Mouse (Mus musculus) embryo, embryonic 9.5 days (tissue): ENCODE measurements around the gene Xrra1.

ENCODE experiments used
- DNase-seq: peaks from one replicate; pipeline ENCODE4 v3.0.0-alpha.2; 2017; ENCODE audit errors: extremely low spot score

The Xrra1 gene

DNA sequence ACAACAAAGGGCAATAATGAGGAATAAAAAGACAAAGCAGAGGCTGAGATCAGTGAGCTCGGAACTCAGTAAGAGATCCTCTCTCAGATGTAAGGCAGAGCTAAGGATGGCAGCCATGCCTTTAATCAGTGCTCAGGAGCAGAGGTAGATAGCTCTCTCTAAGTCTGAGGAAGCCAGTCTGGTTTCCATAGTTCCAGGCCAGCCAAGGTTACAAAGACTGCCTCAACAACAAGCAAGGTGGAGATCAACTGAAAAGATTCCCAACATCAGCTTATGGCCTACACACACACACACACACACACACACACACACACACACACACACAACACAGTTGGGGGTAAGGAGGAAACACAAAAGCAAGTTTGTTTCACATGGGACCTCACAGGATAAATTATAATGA lies 7.8 kb upstream of the Xrra1 start:
- DNase-seq = no peak

DNA sequence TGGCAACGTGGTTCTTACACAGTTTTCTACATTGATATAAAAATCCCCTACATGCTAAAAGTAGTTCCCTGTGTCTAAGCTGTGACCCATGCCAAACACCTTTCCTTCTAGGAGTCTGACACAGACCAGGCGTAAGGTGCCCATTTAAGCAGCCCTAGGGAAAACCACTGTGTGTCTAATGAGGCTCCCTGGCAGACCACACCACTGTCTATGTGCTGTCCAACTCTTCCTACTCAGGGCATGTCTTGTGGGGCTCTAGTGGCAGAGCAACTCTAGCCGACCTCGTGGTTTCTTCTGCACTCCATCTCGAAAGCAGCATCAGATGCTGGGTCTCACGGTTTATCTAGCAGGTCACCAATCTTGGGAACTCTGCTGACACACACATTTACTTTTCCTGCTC lies 7.3 kb upstream of the Xrra1 start:
- DNase-seq = no peak

DNA sequence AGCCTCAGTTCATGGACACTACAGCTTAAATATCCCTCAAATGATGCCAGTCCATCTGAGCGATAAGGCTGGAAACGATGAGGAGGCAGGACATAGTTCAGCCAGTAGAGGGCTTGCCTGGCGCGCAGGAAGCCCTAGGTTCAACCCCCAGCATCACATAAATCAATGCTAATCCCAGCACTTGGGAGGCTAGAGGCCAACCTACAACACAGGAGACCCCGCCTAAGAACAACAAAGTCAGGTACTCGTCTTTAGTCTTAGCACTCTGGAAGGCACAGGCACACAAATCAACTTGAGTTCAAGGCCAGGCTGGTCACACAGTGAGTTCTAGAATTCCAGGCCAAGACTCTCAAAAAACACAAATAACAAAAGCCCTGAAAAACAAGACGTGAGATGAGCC lies 5.6 kb upstream of the Xrra1 start:
- DNase-seq = no peak

DNA sequence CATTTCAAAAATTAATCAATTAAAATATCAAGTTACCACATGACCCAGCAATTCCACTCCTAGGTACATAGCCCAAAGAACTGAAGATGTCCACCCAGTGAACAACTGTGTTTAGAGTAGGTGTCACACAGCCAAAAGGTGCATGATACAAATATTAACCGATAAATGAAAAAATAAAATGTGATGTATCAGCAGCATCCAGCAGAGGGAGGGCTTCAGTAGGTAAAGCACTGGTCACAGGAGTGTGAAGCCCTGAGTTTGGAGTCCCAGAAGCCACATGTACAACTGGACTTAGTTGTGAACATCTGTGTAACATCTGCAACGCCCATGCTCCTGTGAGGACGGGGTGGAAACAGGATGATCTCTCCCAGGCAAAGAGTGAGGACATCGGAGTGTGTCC lies 4.6 kb upstream of the Xrra1 start:
- DNase-seq = no peak

DNA sequence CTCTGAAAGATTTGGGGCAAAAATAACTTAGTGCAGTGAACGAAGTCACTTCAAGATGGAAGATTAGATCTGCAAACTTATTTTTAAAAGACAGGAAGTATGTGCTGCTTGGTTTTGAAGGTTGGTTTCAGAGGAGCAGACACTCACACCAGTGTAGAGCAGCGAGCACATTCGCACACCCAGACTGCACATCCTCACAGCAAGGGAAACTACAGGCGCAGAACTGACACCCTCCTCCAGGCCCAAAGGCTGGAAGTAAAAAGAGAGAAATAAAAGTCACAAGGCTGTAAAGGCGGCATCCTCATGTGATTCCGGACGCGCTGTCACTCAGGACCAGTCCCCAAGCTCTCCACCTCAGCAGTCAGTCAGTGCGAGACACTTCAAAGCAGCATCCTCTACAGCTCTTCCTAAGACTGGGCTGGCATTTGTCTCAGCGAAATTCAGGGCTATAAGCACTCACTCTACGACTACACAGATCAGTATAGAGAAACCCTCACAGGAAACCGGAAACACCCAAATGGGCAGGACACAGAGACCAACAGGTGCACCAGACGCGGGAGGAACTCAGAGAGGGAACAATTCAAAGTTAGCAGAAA lies 2.6 kb upstream of the Xrra1 start:
- DNase-seq = no peak

DNA sequence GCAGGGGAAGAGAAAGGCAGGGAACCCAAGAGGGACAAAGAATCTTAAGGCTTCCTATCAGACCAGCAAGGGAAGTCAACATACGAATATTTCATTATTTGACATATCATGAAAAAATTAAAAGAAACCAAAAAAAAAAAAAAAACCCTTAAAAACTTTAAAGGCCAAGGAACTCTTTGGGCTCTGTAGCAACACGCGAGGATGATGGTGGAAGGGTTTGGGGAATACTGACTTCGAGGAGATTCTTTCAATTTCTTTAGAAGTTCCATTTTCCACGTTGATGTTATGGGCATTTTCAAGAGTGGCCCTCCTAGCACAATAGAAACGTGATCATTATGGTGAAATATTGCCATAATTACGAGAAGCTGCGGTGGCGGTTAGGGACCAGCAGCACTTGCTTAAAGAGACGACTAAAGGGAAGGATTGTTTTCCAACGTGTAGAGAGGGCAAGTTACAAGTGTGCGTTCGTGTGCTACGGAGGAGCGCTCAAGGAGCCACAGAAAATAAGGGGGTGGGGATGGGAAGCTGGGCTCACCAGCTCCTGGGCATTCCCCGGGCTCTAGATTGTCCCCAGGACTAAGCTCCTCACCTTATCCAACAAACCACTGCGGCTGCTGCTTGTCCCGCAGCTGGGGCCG lies 622 bp upstream of the Xrra1 start:
- DNase-seq = no peak

- no peak for DNase-seq
These were observed 4.4 kb downstream of the Xrra1 start, which contains the start of gene Spcs2 for GRCm38 (mm10) chr7:99863362-99863761. Spcs2 (minus strand) TSS chr7:99863462.

DNA sequence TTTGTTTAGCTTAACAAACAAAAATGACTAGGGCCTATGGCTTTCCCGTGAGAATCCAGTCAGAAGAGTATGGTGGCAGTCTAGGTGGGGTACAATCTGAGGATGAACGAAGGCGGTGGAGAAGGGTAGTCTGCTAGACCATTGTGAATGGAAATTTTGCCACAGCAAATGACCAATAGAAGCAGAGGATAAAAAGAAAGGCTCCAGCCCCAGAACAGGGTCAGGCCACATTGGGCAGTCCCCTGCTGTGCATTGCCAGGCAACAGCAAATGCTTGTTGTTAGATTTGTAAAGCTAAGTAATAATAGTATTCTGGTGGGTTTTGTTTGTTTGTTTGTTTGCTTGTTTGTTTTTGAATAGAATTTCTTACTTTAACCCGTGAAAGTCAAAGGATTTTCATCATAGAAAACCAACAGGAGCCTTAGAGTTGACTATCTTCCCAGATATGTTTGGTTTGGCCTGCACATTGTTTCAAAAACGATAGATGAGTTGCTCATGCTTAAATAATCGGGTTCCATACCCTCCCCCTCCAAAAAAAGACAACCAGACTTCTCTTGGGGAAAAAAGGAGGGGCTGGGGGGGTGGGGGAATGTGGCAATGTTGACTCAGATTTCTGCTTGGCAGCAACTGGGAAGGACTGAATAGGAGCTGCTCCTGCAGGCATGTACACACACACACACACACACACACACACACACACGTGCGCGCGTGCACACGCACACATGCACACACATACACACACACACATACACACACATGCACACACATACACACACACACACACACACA lies 5.5 kb downstream of the Xrra1 start:
- DNase-seq = peak; percentile 37

DNA sequence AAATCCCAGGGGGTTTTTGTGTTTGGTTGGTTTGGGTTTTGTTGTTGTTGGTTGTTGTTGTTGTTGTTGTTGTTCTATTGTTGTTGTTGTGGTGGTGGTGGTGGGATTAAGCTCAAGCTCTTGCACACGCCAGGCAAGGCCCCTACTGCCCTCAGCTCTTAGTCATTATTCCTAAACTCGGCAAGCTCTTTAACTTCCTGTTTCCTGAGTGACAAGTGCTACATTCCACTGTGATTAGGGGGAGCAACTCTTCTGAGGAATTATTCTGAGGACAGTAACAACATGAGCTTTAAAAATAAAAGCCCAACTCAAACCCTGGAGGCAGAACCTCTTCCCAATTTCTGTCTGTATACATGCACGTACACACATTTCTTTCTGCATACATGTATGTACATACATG lies 6.3 kb downstream of the Xrra1 start:
- no peak for DNase-seq

- DNase-seq = no peak
These were observed 10.4 kb downstream of the Xrra1 start for GRCm38 (mm10) chr7:99869296-99869695.

DNA sequence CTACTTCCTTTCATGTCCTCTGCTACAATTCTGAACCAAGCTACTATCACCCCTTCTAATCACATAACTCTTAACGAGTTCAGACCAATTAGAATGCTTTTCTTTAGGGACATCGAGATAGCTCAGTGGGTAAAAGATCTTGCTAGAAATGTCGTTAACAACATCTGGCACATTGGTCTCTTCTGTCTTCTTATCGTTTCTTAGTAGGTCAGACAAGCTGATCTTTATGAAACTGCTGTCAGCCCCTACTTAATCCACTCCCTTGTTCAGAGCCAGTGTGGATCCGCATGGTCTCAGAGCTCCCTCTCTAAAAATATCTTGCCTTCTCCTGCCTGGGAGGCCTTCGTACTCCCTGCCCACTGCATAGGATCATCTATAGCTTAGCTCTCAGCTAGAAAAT lies 15.0 kb downstream of the Xrra1 start:
- no peak for DNase-seq

- DNase-seq = no peak
These were observed 17.0 kb downstream of the Xrra1 start for GRCm38 (mm10) chr7:99875891-99876290.

- DNase-seq = peak; percentile 80
These were observed 17.4 kb downstream of the Xrra1 start for GRCm38 (mm10) chr7:99876345-99876744.

- DNase-seq = no peak
These were observed 19.3 kb downstream of the Xrra1 start for GRCm38 (mm10) chr7:99878254-99878653.

GRCm38 (mm10) chr7:99887230-99887735 lies 28.4 kb downstream of the Xrra1 start:
- DNase-seq = no peak

- DNase-seq = no peak
These were observed 28.8 kb downstream of the Xrra1 start for GRCm38 (mm10) chr7:99887743-99888142.

GRCm38 (mm10) chr7:99889175-99889880 lies 30.4 kb downstream of the Xrra1 start:
- peak; percentile 21 for DNase-seq

DNA sequence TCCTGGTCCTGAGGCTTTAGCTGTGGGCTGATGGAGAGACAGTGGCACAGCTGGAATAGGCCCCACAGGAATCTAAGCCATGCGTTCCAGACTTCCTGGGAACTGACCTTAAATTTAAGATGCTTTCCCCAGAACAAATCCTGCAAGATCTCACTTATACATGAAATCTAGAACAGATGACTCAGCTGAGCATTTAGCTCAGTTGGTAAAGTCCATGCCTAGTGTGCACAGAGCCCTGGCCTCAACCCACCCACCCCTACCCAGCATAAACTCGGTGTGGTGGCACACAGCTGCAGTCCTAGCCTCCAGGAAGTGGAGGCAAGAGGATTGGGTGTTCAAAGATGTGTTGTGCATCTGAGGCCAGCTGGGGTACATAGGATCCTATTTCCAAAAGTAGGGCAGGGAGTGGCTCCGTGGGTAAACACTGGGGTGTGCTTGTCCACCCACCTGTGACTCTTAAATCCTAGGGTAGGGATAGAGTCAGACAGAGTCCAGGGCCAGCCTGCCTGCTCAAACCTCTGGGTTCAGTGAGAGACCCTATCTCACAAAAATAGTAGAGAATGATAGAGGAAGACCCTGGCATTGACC lies 31.3 kb downstream of the Xrra1 start:
- DNase-seq = no peak

DNA sequence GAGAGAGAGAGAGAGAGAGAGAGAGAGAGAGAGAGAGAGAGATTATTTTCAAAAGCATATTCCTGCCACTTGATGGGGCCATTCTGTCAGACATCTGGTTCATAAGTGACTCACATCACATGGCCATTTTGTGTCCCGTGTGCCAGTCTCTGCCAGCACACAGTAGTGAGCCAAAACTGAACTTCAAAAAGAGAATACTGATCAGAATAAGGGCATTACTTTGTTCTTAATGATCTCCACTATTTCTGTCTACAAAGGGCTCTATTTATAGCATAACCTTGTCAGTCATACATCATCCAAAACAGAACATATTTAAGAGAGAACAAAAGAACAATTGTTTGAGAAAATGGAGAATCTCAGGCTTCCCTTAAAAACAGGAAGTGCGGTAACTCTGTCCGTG lies 32.6 kb downstream of the Xrra1 start:
- no peak for DNase-seq

DNA sequence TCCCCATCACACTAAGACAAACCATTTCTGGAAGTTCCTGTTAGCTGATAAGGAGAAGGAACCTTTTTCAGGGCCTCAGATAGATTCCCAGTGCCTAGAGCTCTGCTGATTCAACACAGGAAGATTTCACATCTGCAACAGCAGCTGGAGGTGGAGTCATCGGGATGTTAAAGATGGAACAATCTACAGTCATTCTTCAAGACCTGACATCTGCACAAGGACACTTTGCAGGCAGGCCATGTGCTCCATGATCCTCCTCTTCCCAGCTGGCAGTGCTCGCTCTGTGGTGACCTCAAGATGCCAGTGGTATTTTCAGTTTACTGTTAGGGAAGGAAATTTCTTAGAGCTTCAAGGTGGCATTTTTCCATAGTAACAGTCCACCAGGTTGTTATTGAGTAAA lies 33.4 kb downstream of the Xrra1 start:
- DNase-seq = no peak

DNA sequence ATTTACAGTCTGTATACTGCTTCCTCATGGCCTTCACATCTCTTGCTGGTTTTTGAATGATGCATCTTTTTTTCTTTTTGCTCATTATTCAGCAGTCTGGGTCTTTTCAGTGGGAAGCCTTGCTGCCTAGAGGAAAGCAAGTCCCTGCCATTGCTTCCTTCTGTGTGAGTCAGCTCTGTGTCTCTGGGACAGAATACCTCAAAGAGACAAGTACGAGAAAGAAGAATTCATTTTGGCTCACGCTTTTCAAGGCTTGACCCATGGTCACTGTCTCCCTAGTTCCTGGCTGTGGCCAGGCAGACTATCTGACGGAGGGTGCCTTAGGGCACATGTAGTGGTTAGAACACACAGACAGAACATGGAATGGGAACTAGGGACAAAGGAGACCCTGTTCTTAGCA lies 35.1 kb downstream of the Xrra1 start:
- DNase-seq = no peak

DNA sequence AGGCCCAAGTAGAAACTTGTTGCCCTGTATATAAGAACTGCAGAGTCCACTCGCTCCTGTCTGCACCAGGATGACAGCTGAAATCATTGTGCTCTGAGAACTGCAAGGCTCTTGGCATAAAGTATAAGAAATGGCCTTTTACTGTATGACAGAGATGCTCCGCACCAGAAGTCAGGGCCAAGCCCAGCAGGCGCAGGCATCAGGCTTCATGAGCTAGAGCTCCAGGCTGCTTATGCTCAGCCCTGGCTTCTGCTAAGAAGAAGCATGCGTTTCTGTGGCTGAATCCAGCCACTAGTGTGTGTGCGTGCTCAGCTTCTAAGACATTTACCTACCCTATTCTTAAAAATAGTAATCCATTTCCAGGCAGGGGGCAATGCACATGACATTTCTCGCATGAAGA lies 35.6 kb downstream of the Xrra1 start:
- no peak for DNase-seq
